13 mouse cellular contexts compared by ENCODE assay signal in the genomic region with DNA sequence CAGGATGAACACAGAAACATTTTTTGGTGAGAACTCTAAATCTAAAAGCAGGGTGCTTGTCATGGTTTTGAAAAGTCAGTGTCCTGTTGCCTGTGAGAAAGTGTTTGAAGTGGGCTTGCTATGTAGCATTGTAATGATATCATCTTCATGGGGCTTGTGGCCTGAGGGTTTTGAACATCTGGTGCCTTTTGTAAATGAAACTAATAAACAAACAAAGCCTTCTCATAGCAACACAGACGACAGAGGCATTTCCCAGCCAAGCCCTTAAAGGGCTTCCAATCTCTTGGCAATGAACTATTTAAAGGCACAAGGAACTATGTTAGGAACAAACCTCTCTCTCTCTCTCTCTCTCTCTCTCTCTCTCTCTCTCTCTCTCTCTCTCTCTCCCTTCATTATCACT. TPM values are rescaled to one million over a fixed set of nuclear protein-coding genes. Genes with fewer than 3 reads are reported as not detected.
A peak's percentile ranks its signal among the peaks of the same experiment; 100 is the strongest.
DNase-seq lines count a peak whose midpoint lies in the region; ATAC-seq and TF ChIP-seq lines count a peak whose summit lies in the region.
"Had no signal": no experiment of that assay in that cellular context is flagged by ENCODE, and none has a peak within 500 bp of the region (broad histone marks: within the 10 kb centered on the region; RNA-seq: fewer than 3 reads in every experiment).

No protein-coding gene starts in this region.

- no peak for TF ChIP-seq POLR2A in brain, embryonic 14.5 days (IDR thresholded peaks at IDR 0.05; ENCODE audit: borderline replicate concordance, extremely low read depth, insufficient read depth, insufficient read length, poor library complexity, severe bottlenecking)

- H3K4me2 ChIP-seq in kidney, embryonic 14.5 days (replicated peaks; ENCODE audit: low read depth, low read length) = no peak overlapping the region
- no peak overlapping the region for H3K4me2 ChIP-seq in lung, postnatal 0 days (replicated peaks; ENCODE audit: low read depth, low read length)
- H3K4me2 ChIP-seq: liver, embryonic 13.5 days had no signal

- H3K36me3 ChIP-seq in kidney, embryonic 14.5 days (ENCODE audit: control insufficient read depth, insufficient read depth, low read length) = no peaks in the 10 kb centered on the region
- H3K36me3 ChIP-seq in heart, embryonic 10.5 days = no peaks in the 10 kb centered on the region
- no peaks in the 10 kb centered on the region for H3K36me3 ChIP-seq in lung, postnatal 0 days (ENCODE audit: insufficient read depth, low read length)
- H3K36me3 ChIP-seq: liver, embryonic 13.5 days had no signal

- H3K9ac ChIP-seq in kidney, embryonic 14.5 days (ENCODE audit: low read depth, low read length) = no peak overlapping the region
- H3K9ac ChIP-seq in lung, postnatal 0 days (replicated peaks; ENCODE audit: low read depth) = no peak overlapping the region
- H3K9ac ChIP-seq: liver, embryonic 13.5 days had no signal

- peak; percentile 49 for DNase-seq in kidney, postnatal 10 days
- peak; percentile 47 for DNase-seq in brain, embryonic 14.5 days (ENCODE audit: low read depth)
- no peak for DNase-seq in heart, embryonic 10.5 days (ENCODE audit: low spot score)
- peak; percentile 88 for DNase-seq in lung, postnatal 0 days (ENCODE audit: low spot score)
- no peak for DNase-seq in embryo, embryonic 10 days (ENCODE audit: low spot score)
- DNase-seq in liver = no peak
- no peak for DNase-seq in layer of hippocampus, postnatal 14 days (ENCODE audit: low spot score in 2 of 2)
- DNase-seq: adrenal gland, adult 2 months; cerebellum, adult 18-20 months; layer of hippocampus, adult 9-11 months; liver, embryonic 13.5 days had no signal

- H3K4me1 ChIP-seq in kidney, embryonic 14.5 days (ENCODE audit: control insufficient read depth, insufficient read depth, low read length) = no peaks in the 10 kb centered on the region
- H3K4me1 ChIP-seq in heart, embryonic 10.5 days = peaks cover 11% of the 10 kb centered on the region
- H3K4me1 ChIP-seq in lung, postnatal 0 days (ENCODE audit: insufficient read depth, low read depth, low read length) = no peaks in the 10 kb centered on the region
- H3K4me1 ChIP-seq: liver, embryonic 13.5 days had no signal

- H3K27ac ChIP-seq in kidney, embryonic 14.5 days (ENCODE audit: low read depth, low read length) = no peak overlapping the region
- peak overlapping the region; percentile 56; the same call in 1 of the 2 replicates for H3K27ac ChIP-seq in heart, embryonic 10.5 days
- no peak overlapping the region for H3K27ac ChIP-seq in lung, postnatal 0 days (ENCODE audit: low read length)
- H3K27ac ChIP-seq: liver, embryonic 13.5 days had no signal

- WGBS in kidney, embryonic 14.5 days = 12% methylated on average over 1 of the region's 1 CpGs
- WGBS in heart, embryonic 10.5 days = 0% methylated on average over 1 of the region's 1 CpGs
- 7% methylated on average over 1 of the region's 1 CpGs for WGBS in lung, postnatal 0 days

- no peak for ATAC-seq in kidney, embryonic 14.5 days (ENCODE audit: low FRiP score, low TSS enrichment)
- peak; percentile 87 for ATAC-seq in lung, postnatal 0 days

- no peak for TF ChIP-seq CTCF in brain, embryonic 14.5 days (IDR thresholded peaks at IDR 0.05; ENCODE audit: borderline replicate concordance, extremely low read depth, insufficient read depth, insufficient read length)
- no peak for TF ChIP-seq CTCF in lung, postnatal 0 days (IDR thresholded peaks at IDR 0.05)

- no peaks in the 10 kb centered on the region for H3K9me3 ChIP-seq in kidney, embryonic 14.5 days (ENCODE audit: control insufficient read depth, low read length)
- no peaks in the 10 kb centered on the region for H3K9me3 ChIP-seq in heart, embryonic 10.5 days
- H3K9me3 ChIP-seq in lung, postnatal 0 days (ENCODE audit: low read length) = no peaks in the 10 kb centered on the region
- H3K9me3 ChIP-seq: liver, embryonic 13.5 days had no signal

- peak; percentile 72 for TF ChIP-seq EP300 in lung, postnatal 0 days (IDR thresholded peaks at IDR 0.05)

- H3K27me3 ChIP-seq in kidney, embryonic 14.5 days (ENCODE audit: control insufficient read depth, insufficient read depth, low read length) = no peaks in the 10 kb centered on the region
- no peaks in the 10 kb centered on the region for H3K27me3 ChIP-seq in heart, embryonic 10.5 days (ENCODE audit: insufficient read depth, poor library complexity, severe bottlenecking)
- no peaks in the 10 kb centered on the region for H3K27me3 ChIP-seq in lung, postnatal 0 days (replicated peaks; ENCODE audit: insufficient read depth, low read length)
- H3K27me3 ChIP-seq: liver, embryonic 13.5 days had no signal

- no peak overlapping the region for H3K4me3 ChIP-seq in kidney, embryonic 14.5 days (ENCODE audit: low read length)
- H3K4me3 ChIP-seq in heart, embryonic 10.5 days = no peak overlapping the region
- no peak overlapping the region for H3K4me3 ChIP-seq in lung, postnatal 0 days (ENCODE audit: low read depth, low read length)
- H3K4me3 ChIP-seq: liver, embryonic 13.5 days had no signal

RNA-seq across cellular contexts. Expression of a gene that starts 25.6 kb away (rescaled TPM):
- 0.09 and 0.41 TPM in 2 replicates for polyA plus RNA-seq in kidney, embryonic 14.5 days (2014; fragmentation: Nextera tagmentation; extraction: Ambion mirVana)
- polyA plus RNA-seq in brain, embryonic 14.5 days (2012; rRNA removed) = 1.1 and 1.6 TPM in 2 replicates
- polyA plus RNA-seq in heart, embryonic 10.5 days (2016; fragmentation: Nextera tagmentation; extraction: Ambion mirVana) = not detected in 2 replicates
- polyA plus RNA-seq in lung, postnatal 0 days (2015; fragmentation: Nextera tagmentation; extraction: Ambion mirVana) = 0.04 TPM in 1 of 2 replicates, not detected in the other
- under 1 TPM; 0.30 to 0.31 TPM for total RNA-seq in layer of hippocampus, postnatal 14 days (2021)
- total RNA-seq: adrenal gland, adult 2 months; hematopoietic stem cell, adult 5-6 weeks had no signal
- polyA plus RNA-seq: adrenal gland, adult 2 months; liver, embryonic 13.5 days had no signal

RNA-seq across cellular contexts. Expression of a gene that starts 35.8 kb away (rescaled TPM):
- polyA plus RNA-seq in kidney, embryonic 14.5 days (2014; fragmentation: Nextera tagmentation; extraction: Ambion mirVana) = 28.1 and 31.2 TPM in 2 replicates
- polyA plus RNA-seq in brain, embryonic 14.5 days (2012; rRNA removed) = 49.5 and 49.6 TPM in 2 replicates
- polyA plus RNA-seq in heart, embryonic 10.5 days (2016; fragmentation: Nextera tagmentation; extraction: Ambion mirVana) = 16.7 and 17.5 TPM in 2 replicates
- polyA plus RNA-seq in lung, postnatal 0 days (2015; fragmentation: Nextera tagmentation; extraction: Ambion mirVana) = 22.9 and 23.5 TPM in 2 replicates
- total RNA-seq in layer of hippocampus, postnatal 14 days (2021) = 10 to 100 TPM; 40.1 to 40.9 TPM

Comparison
In these comparisons a context has a peak if more than half of its experiments do, and no peak if none do; other contexts are left out.
1. DNase-seq: peak in kidney, postnatal 10 days (single experiment), brain, embryonic 14.5 days (single experiment) and lung, postnatal 0 days (single experiment); none in heart, embryonic 10.5 days (single experiment), embryo, embryonic 10 days (single experiment), liver (single experiment) and layer of hippocampus, postnatal 14 days (0 of 2).